Mouse (Mus musculus) ES-E14 (cell line): ENCODE results near the gene Celsr3.

ENCODE experiments used
- CHD2 ChIP-seq: IDR thresholded peaks from 2 replicates; pipeline ENCODE4 v1.6.1; 2014; ENCODE audit warnings: mild to moderate bottlenecking, low read depth, low read length, inconsistent platforms
- HCFC1 ChIP-seq: IDR thresholded peaks from 2 replicates; pipeline ENCODE4 v1.6.1; 2012; ENCODE audit warnings: low read length, inconsistent platforms, borderline replicate concordance; ENCODE audit not compliant: insufficient read depth
- MAFK ChIP-seq: IDR thresholded peaks from 2 replicates; pipeline ENCODE4 v1.6.1; 2014; ENCODE audit warnings: mild to moderate bottlenecking, low read depth, low read length, inconsistent platforms; ENCODE audit not compliant: insufficient read depth

DNA sequence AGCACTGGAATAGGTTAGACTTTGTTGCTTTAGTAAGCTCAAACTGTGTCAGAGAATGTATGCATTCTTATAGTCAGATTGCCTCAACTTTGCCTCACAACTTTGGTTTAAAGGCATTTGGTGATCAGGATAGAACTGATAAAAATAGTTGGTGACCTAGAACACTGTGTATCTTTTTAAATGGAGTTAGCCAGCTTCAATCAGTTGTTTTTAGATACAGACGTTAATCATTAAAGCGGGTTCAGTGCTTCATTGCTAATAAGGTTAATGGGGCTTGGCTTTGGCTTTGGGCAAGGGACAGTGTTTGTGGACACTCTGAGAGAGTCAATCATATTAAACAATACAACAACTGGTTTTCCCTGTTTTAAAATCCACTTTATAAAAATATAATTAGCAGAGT is 30.8 kb upstream of the Celsr3 start:
- TF ChIP-seq CHD2 = no peak
- no peak for TF ChIP-seq MAFK
- TF ChIP-seq HCFC1 = no peak
